Mouse (Mus musculus) olfactory bulb, adult 2 months (tissue): ENCODE measurements around the gene Lcn4.

Experiments
- CTCF ChIP-seq: fragments of 200-500 bp; IDR thresholded peaks from 2 replicates; pipeline ENCODE4 v1.5.1; 2012; ENCODE audit warnings: low read depth, mild to moderate bottlenecking, low read length, moderate library complexity; ENCODE audit not compliant: insufficient read depth
- POLR2A ChIP-seq: fragments of 200-500 bp; IDR thresholded peaks from 2 replicates; pipeline ENCODE4 v1.6.1; 2012; ENCODE audit warnings: mild to moderate bottlenecking, low read depth, low read length, moderate library complexity; ENCODE audit not compliant: insufficient read depth

DNA sequence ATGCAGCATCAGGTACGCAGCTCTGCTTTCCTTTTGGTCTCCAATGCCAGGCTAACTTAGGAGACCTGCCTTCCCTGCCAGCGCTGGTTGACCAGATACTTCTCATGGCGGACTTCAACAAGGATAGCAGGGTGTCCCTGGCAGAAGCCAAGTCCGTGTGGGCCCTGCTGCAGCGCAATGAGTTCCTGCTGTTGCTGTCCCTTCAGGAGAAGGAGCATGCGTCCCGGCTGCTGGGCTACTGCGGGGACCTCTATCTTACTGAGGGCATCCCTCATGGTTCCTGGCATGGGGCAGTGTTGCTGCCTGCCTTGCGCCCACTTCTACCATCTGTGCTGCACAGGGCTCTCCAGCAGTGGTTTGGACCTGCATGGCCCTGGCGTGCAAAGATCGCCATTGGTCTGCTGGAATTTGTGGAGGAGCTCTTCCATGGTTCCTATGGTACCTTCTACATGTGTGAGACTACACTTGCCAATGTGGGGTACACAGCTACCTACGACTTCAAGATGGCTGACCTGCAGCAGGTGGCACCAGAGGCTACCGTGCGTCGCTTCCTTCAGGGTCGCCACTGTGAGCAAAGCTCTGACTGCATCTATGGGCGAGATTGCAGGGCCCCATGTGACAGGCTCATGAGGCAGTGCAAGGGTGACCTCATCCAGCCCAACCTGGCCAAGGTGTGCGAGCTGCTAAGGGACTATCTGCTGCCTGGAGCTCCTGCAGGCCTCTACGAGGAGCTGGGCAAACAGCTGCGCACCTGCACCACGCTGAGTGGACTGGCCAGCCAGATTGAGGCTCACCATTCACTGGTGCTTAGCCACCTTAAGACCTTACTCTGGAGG is 35.4 kb downstream of the Lcn4 start:
- no peak for TF ChIP-seq CTCF
- no peak for TF ChIP-seq POLR2A
